Mouse (Mus musculus): ENCODE measurements around the gene St8sia1. TPM values are rescaled to one million over a fixed set of nuclear protein-coding genes. Genes with fewer than 3 reads are reported as not detected.
"Not testable (repeated sequence)": the region's sequence is repeated elsewhere in the genome, so short reads cannot be mapped to it uniquely, and the experiment has no call there.

Gene St8sia1
- total RNA-seq (2022), result 10 to 100 TPM; 37.2 to 46.1 (median 37.9) TPM

GRCm38 (mm10) chr6:142964076-142964530, at the start of gene St8sia1:
TSS of gene St8sia1 (minus strand) at chr6:142964452.
- DNase-seq (ENCODE audit: low spot score in 2 of 2), result peak; percentile 26 to 71

DNA sequence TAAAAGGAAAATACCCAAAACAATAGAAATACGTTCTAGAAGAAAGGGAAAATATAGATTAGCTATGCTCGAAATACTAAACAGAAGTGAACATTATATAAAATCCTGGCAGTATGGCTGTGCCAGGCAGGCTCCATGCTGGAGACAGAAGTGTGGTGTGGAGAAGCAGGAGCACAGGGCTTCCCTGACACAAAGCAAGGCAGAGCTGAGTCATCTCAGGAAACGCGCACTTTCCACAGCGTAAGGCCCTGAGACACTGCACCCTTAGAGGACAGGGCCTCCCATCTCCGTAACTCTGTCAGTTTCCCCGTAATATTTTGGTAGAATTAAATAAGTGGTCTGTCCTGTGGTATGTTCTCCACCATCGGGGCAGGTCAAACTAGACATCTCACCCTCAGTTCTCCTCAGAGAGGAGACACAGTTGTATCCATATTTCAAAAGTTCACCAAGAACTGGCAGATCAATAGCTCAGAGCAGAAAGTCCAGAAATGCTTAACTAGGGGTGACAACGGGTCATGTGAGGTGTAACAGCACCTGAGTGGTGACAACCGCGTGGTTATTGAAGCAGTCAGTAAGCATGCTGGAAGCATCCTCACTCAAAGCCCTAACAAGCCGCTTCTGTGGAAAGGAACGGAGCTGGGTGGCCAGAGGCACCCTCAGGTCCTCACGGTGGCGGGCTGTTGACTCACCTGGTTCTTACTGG, 48.4 kb upstream of the St8sia1 start:
- DNase-seq (ENCODE audit: low spot score in 2 of 2), result no peak

DNA sequence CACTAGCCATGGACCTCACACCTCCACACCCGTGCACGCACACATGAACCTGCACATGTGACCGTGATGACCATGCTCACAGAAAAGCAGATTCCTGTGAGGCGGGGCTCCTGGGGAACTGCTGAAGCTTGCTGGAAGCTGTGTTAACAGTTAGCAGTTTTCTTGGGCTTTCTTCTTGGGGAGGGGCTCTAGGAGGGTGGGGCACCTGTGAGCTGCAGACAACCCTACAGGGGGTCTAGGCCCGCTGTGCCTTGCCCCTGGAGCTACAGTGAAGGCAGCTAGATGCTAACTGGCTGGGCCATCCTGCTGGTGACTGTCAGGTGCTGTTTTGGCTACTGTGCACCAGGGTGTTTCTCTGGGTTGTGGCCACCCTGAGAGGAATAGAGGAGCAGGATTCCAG, 44.6 kb upstream of the St8sia1 start:
- no peak for DNase-seq (ENCODE audit: low spot score in 2 of 2)

- DNase-seq (ENCODE audit: low spot score in 2 of 2), result not testable (repeated sequence)
Observed at GRCm38 (mm10) chr6:143005209-143005608, 41.0 kb upstream of the St8sia1 start.

DNA sequence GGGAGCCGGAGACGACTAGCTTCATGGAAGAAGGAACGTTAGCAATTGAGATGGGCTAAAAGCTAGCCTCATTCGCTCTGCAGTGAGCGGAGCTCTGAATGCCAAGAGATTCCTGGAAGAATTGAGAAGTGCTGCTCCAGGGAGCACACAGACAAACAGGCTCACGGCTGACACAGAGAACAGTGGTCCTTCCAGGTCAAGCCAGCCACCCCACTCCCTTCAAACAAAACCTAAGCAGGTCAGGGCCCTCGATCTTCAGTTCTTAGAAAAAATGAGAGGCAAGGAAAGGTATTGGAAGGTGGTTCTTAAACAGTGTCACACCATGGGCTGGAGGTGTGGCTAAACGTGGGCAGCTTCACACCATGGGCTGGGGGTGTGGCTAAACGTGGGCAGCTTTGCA, 40.5 kb upstream of the St8sia1 start:
- no peak for DNase-seq (ENCODE audit: low spot score in 2 of 2)

GRCm38 (mm10) chr6:142998221-142998999, 34.2 kb upstream of the St8sia1 start:
- no peak for DNase-seq (ENCODE audit: low spot score in 2 of 2)

- DNase-seq (ENCODE audit: low spot score in 2 of 2), result no peak
Observed at GRCm38 (mm10) chr6:142996887-142997286, 32.6 kb upstream of the St8sia1 start.

- no peak for DNase-seq (ENCODE audit: low spot score in 2 of 2)
Observed at GRCm38 (mm10) chr6:142995567-142995966, 31.3 kb upstream of the St8sia1 start.

DNA sequence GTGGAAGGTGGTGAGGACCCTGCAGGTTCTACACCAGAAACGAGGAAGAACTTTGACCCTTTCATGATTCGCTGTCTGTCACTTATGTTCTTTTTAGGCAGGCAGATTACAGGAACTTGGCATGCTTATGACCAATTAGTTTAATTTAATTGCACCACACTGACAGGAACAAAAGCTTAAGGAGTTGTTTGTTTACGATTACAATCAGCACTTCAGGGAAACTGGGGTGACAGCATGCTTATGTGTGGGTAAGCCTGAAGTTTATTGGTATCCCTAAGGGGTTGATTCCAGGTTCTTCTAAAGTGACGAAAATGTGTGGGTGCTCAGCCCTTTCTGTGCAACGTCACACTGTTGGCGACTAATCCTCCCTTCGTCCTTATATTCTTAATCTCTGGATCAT, 30.6 kb upstream of the St8sia1 start:
- no peak for DNase-seq (ENCODE audit: low spot score in 2 of 2)

- no peak for DNase-seq (ENCODE audit: low spot score in 2 of 2)
Observed at GRCm38 (mm10) chr6:142993705-142994698, 29.8 kb upstream of the St8sia1 start.

- DNase-seq (ENCODE audit: low spot score in 2 of 2), result no peak
Observed at GRCm38 (mm10) chr6:142992971-142993370, 28.7 kb upstream of the St8sia1 start.

DNA sequence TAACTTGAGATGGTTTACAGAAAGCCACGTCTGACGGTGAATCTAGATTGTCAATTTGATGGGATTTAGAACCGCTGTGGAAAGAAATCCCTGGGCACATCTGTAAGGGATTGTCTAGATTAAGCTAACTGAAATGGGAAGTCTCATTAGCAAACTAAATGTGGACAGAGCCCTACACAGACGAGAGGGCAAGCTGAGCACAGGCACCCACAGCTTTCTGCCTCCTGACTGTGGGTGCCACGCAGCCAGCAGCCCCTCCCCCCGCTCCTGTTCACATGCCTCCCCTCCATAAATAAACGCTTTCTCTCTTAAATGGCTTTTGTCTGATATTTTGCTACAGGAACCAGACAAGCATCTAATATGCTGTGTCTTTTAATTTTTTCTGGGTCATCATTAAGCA, 27.8 kb upstream of the St8sia1 start:
- DNase-seq (ENCODE audit: low spot score in 2 of 2), result no peak

DNA sequence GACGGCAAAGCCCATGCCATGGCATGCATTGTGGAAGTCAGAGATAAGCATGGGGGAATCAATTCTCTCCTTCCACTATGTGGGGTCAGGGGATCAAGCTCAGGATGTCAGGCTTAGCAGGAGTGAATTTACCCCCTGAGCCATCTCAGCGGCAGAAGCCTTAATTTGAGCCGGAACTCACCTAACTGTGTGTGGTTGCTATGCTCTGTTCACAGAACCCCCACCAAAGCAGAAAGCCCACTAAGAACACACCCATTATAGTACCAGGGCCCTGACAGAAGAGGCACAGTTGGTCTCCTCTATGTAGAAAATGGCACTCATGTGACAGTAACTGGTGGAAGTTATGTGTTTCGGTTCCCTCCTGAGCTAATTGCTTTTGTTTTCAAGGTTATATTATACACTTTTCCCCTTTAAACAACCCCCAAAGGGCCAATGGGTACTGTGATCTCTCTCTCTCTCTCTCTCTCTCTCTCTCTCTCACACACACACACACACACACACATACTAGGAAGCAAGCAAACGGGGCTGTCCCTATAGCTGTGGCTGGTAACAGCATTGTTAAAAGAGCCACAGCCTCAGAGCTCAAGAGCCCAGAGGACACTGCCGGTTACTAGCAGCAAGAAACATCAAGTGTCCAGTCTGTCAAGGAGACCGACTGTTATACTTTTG, 27.3 kb upstream of the St8sia1 start:
- no peak for DNase-seq (ENCODE audit: low spot score in 2 of 2)

DNA sequence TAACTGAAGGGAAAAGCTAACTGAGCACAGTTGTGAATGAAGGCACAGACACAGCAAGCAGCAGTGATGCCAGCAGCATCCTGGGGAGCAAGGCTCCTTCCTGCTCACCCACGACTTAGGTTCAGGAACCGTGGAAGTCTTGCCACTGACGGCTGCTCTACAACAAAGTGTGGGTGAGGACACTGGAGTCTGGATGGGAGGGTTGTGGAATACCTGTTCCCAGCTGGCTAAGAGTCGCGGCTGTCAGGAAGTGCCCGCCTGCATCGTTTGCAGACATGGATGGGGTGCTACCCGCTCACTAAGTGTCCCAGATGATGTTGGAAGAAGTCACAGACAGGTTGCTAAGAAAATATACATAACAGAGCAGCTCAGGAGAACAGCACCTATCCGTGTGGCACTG, 26.3 kb upstream of the St8sia1 start:
- DNase-seq (ENCODE audit: low spot score in 2 of 2), result no peak

- no peak for DNase-seq (ENCODE audit: low spot score in 2 of 2)
Observed at GRCm38 (mm10) chr6:142989495-142989894, 25.2 kb upstream of the St8sia1 start.

DNA sequence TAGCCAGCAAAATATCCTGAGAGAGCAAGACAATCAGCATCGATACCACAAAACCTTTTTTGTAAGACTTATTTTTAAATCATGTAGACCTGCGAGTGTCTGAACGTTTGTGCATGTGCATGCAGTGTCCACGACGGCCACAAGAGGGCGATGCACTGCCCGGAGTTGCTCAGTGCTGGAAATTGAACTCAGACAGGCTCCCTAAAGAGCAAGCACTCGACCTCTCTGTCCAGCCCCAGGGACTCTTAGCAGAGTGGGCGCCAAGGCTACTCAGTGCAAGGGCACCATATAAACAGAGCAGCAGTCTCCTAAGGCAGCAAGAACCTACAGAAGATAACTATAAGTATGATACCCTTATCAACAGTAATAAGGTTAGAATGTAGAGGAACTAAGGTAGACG, 24.5 kb upstream of the St8sia1 start:
- peak in 1 of 2 experiments; percentile 65 for DNase-seq (ENCODE audit: low spot score in 2 of 2)

GRCm38 (mm10) chr6:142988231-142988630, 24.0 kb upstream of the St8sia1 start:
- no peak for DNase-seq (ENCODE audit: low spot score in 2 of 2)

DNA sequence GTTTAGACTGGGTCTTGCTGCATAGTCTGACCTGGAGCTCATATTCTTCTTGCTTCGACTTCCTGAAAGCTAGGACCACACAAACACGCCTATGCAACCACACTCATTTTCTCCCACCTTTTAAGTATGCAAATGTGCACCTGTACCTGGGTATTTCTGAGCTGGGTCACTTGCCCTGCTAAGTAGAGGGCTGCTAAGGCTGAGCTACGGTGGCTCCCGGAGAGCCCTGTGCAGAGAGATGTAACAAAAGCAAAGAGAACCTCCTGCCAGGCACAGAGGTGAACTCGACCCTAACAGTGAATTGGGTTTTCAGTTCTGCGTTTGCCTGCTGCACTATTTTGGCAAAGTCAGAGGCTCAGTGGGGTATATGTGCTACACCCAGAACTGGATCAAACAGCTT, 23.4 kb upstream of the St8sia1 start:
- no peak for DNase-seq (ENCODE audit: low spot score in 2 of 2)

DNA sequence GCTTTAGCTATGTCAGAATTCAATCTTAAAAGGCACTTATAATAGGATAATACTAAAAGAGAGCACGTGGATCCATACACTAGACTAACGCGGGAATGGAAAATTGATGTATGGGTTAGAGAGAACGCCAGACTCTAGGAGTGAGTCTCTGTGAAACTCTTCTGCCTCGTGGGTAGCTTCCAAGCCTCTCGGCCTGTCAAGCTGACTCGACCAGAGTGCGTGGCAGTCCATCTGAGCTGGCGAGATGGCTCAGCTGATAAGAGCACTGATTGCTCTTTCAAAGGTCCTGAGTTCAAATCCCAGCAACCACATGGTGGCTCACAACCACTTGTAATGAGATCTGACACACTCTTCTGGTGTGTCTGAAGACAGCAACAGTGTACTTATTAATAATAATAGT, 22.5 kb upstream of the St8sia1 start:
- not testable (repeated sequence) for DNase-seq (ENCODE audit: low spot score in 2 of 2)

DNA sequence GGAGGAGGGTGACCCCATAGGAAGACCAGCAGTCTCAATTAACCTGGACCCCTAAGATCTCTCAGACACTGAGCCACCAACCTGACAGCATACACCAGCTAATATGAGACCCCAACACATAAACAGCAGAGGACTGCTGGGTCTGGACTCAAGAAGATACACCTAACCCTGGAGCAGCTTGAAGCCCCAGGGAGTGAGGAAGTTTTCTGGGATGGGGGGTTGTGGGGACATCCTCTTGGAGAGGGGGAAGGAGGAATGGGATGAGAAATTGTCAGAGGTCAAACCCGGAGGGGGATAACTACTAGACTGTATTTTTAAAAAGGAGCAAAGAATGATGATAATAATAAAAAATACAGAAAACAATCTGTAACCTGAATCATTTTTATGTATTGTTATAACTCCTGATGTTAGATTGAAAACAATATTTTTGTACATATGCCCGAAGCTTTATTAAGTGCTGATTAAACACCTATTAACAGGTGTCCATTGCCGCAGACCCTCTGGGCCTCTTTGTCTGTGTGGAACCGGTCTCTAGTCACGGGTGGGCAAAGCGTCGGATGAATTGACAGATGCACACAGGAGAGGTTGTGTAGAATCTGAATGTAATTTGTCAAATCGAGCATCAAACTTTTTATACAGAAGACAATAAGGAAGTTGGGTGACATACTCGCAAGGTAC, 21.4 kb upstream of the St8sia1 start:
- DNase-seq (ENCODE audit: low spot score in 2 of 2), result not testable (repeated sequence)

Data from layer of hippocampus, adult 8-10 months (tissue).